31 mouse cellular contexts compared by ENCODE assay signal in the genomic region with DNA sequence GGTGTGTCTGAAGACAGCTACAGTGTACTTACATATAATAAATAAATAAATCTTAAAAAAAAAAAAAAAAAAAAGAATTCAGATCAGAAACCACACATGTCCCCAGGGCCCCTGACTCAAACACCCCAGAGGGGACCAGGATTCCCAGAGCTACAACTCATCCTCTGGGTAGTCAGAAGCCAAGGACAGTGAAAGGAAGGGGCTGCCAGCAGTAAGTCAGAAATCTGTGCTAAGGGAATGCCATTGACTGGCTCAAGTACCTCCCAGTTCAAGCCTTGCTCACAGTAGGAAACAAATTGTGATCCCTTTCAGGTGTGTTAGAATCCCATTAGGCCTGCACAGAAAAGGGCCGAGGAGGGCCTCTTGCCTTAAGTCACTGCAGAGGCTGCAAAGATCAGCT. TPM values are rescaled to one million over a fixed set of nuclear protein-coding genes. Genes with fewer than 3 reads are reported as not detected.
"Had no signal": no experiment of that assay in that cellular context is flagged by ENCODE, and none has a peak within 500 bp of the region (broad histone marks: within the 10 kb centered on the region; RNA-seq: fewer than 3 reads in every experiment).

No protein-coding gene starts in this region.

- DNase-seq: left cerebral cortex, postnatal 4 days; liver; liver, embryonic 13.5 days; lung, adult 2 months; lung, embryonic 14.5 days; lung, postnatal 10 days; lung, postnatal 14 days; lung, postnatal 4 days; midbrain, embryonic 14.5 days had no signal

- H3K4me3 ChIP-seq: limb, embryonic 10.5 days; limb, embryonic 12.5 days; limb, embryonic 13.5 days; limb, embryonic 15.5 days; liver, embryonic 12.5 days; liver, embryonic 13.5 days; liver, embryonic 15.5 days; lung, embryonic 15.5 days; megakaryocyte, embryonic 14.5 days; midbrain, embryonic 10.5 days; midbrain, embryonic 12.5 days; midbrain, embryonic 13.5 days; midbrain, embryonic 15.5 days; myocyte; neural tube, embryonic 12.5 days had no signal

- H3K9ac ChIP-seq: limb, embryonic 12.5 days; limb, embryonic 13.5 days; limb, embryonic 15.5 days; liver, embryonic 12.5 days; liver, embryonic 13.5 days; liver, embryonic 14.5 days; liver, embryonic 15.5 days; liver, postnatal 0 days; lung, embryonic 14.5 days; lung, embryonic 15.5 days; midbrain, embryonic 12.5 days; midbrain, embryonic 13.5 days; midbrain, embryonic 15.5 days; neural tube, embryonic 12.5 days had no signal

- H3K9me3 ChIP-seq: limb, embryonic 10.5 days; limb, embryonic 12.5 days; limb, embryonic 13.5 days; limb, embryonic 15.5 days; liver, embryonic 12.5 days; liver, embryonic 13.5 days; liver, embryonic 15.5 days; lung, embryonic 15.5 days; megakaryocyte, embryonic 14.5 days; midbrain, embryonic 10.5 days; midbrain, embryonic 12.5 days; midbrain, embryonic 13.5 days; midbrain, embryonic 15.5 days; neural tube, embryonic 12.5 days had no signal

- H3K27me3 ChIP-seq: limb, embryonic 12.5 days; limb, embryonic 13.5 days; limb, embryonic 15.5 days; liver, embryonic 12.5 days; liver, embryonic 13.5 days; liver, embryonic 15.5 days; lung, embryonic 15.5 days; megakaryocyte, embryonic 14.5 days; midbrain, embryonic 12.5 days; midbrain, embryonic 13.5 days; midbrain, embryonic 15.5 days; neural tube, embryonic 12.5 days had no signal

- H3K27ac ChIP-seq: limb, embryonic 10.5 days; limb, embryonic 12.5 days; limb, embryonic 13.5 days; limb, embryonic 15.5 days; liver, embryonic 12.5 days; liver, embryonic 13.5 days; liver, embryonic 14.5 days; lung, embryonic 15.5 days; macrophage; midbrain, embryonic 10.5 days; midbrain, embryonic 12.5 days; midbrain, embryonic 13.5 days; midbrain, embryonic 15.5 days; neural tube, embryonic 12.5 days had no signal

- H3K4me2 ChIP-seq: limb, embryonic 12.5 days; limb, embryonic 13.5 days; limb, embryonic 15.5 days; liver, embryonic 11.5 days; liver, embryonic 12.5 days; liver, embryonic 13.5 days; liver, embryonic 15.5 days; lung, embryonic 14.5 days; lung, embryonic 15.5 days; midbrain, embryonic 11.5 days; midbrain, embryonic 12.5 days; midbrain, embryonic 13.5 days; midbrain, embryonic 15.5 days; neural tube, embryonic 12.5 days had no signal

- ATAC-seq: liver, embryonic 12.5 days; liver, postnatal 0 days; lung, postnatal 0 days; midbrain, embryonic 13.5 days; midbrain, embryonic 15.5 days; midbrain, embryonic 16.5 days had no signal

RNA-seq across cellular contexts. Expression of a gene that starts 52.0 kb away (rescaled TPM):
- total RNA-seq: monocyte, adult 5-6 weeks had no signal
